Mouse (Mus musculus) left cerebral cortex, adult 11 months (tissue): ENCODE results near the gene Hnrnph2.

Experiments
- DNase-seq: peaks from one replicate; pipeline ENCODE4 v3.0.0; 2022; ENCODE audit warnings: low spot score

Hnrnph2 gene

DNA sequence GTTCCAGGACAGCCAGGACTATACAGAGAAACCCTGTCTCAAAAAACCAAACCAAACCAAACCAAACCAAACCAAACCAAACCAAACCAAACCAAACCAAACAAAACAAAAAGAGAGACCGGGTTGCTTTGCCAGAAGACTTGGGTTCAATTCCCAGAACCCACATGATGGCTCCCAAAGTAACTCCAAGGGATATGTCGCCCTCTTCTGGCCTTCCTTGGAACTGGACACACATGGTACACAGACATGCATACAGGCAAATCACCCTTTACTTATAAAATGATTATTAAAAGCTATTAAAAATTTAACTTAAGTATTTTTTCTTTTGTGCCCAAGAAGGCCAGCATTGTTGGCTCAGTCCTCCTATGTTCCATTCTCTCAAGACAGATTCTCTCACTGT, 13.3 kb downstream of the Hnrnph2 start:
- DNase-seq = no peak

- no peak for DNase-seq
These were observed 18.7 kb downstream of the Hnrnph2 start for GRCm38 (mm10) chrX:134619695-134620094.

GRCm38 (mm10) chrX:134620254-134620865, 19.4 kb downstream of the Hnrnph2 start:
- DNase-seq = no peak

DNA sequence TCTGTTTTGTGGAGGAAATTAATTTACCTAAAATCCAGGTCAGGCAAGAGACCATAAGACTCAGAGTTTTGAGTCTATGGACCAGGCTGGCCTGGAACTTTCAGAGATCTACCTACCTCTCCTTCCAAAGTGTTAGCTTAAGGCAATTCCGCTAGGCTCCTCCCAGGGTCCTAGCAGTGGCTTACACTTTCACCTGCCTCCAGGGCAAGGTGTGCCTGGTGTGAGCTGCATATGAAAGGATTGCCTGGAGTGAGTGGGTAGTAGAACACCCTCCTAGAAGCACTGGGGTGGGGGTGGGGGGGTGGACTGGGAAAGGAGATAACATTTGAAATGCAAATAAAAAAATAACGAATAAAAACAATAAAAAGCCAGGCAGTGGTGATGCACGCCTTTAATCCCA, 20.7 kb downstream of the Hnrnph2 start:
- DNase-seq = no peak

DNA sequence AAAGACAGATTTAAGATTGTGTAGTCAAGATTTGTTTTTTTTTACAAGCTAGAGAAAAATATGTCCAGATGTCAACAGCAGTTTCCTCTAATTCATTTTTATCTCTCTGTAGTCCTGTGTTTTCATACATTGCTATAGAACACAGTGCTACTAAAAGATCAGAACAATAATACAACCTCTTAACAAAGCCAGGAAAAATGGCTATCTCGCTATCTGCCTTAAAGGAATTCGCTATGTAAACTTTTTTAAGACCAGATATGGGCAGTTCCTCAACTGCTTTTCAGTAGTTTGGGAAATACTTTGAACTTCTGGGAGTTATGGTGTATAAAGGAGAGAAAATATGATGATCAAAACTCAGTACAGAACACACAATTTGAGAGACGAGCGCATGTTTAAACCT, 22.4 kb downstream of the Hnrnph2 start:
- DNase-seq = no peak

- no peak for DNase-seq
These were observed 27.2 kb downstream of the Hnrnph2 start for GRCm38 (mm10) chrX:134628200-134628599.

- DNase-seq = no peak
These were observed 31.7 kb downstream of the Hnrnph2 start for GRCm38 (mm10) chrX:134632710-134633109.

- no peak for DNase-seq
These were observed 34.1 kb downstream of the Hnrnph2 start for GRCm38 (mm10) chrX:134635111-134635510.

DNA sequence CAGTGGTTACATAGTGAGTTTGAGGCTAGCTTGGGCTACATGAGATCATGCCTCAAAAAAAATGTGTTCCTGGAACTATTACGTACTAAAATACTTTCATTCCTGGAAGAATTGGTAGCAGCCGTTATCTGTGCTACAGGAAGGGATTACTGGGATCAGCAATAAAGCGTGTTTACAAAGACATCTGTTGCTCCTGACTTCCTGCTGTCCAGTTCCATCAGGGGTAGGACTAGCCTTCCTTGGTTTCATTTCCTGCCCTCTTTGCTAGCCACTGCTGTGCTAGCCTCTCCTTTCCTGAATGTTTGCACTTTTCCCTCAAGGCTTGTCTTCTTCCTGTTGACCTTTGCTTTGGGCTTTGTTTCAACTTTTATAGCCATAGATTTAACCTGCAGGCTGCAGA, 34.9 kb downstream of the Hnrnph2 start:
- no peak for DNase-seq

DNA sequence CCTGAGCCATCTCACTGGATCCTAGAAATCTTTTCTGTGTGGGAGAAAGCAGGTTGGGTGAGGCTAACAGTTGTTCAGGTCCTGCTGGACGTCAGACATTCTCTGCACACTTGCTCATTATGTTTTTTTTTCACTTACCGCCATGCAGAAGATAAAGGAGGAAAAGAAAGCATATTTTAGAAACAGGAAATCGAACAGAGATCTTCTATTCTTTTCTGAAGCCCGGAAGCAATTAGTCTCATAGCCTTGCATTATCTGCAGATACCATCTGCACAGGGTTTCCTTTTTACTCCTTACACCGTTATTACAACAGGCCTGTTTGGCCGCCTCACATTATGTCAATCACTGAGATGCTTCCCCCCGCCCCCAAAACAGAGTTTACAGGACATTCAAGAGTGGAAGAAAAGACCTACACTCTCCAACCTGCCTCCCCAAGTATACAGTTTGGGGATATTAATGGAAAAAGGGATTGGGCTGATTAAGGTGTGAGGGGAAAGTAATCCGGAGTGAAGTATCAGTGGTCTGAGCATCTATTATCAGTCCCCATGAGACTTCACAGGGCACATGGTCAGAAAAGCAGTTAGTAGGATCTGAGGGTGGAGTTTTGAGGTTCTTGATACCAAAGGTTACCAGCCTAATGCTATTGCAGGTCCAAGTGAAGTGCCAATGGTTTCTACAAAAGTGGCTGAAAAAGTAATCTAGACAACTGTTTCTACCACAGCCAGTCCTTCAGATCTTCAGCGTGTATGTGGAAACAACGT, 40.2 kb downstream of the Hnrnph2 start:
- no peak for DNase-seq

GRCm38 (mm10) chrX:134646338-134646737, 45.4 kb downstream of the Hnrnph2 start:
- no peak for DNase-seq

- no peak for DNase-seq
These were observed 46.4 kb downstream of the Hnrnph2 start for GRCm38 (mm10) chrX:134647421-134647820.

DNA sequence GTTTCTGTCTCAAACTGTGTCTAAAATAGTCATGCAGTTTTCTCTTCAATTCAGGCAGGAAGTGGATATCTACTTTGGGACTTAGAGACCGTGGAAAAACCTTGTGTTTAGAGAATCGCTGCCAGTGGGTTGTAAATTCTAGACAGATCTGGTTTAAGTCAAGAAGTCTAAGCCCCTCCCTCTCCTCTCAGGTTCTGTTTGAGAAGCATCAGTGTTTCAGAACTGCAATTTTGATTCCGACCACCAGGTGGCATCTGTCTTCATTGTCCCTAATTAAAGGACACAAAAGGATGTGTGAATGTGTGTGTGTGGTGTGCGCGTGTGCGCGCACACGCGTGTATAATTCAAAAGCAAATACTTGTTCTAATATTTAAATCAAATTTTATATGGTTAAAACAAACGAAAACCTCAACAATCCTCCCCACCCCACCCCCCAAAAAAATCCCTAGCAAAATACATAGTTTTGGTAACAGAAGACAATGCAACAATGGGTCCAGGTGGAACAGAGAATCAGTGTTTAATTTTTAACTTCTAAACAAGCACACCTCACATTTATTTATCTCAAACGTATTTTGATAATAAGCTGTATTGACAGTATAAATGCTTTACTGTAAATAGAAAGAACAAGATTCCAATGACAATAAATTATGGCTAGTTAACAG, 47.2 kb downstream of the Hnrnph2 start:
- peak; percentile 40 for DNase-seq

GRCm38 (mm10) chrX:134652061-134652460, 51.1 kb downstream of the Hnrnph2 start:
- no peak for DNase-seq
